Mouse (Mus musculus) limb, embryonic 11.5 days (tissue): Measurements from ENCODE around the gene Psg29. TPM values are rescaled to one million over a fixed set of nuclear protein-coding genes. Genes with fewer than 3 reads are reported as not detected.

Source experiments
- ATAC-seq: fragments of 200-750 bp; cut with Nextera tagmentation; 2 replicates; pipeline ENCODE4 v1.8.0; 2017; ENCODE audit warnings: low read depth; ENCODE audit not compliant: insufficient number of reproducible peaks, low FRiP score, low TSS enrichment
- DNase-seq: peaks from one replicate; pipeline ENCODE4 v3.0.0-alpha.2; 2015; ENCODE audit warnings: low spot score
- H3K27ac ChIP-seq: fragments of 300-500 bp; sonication (generic); replicated peaks from 2 replicates; pipeline ENCODE4 v1.5.1; 2014; ENCODE audit warnings: low read depth, mild to moderate bottlenecking, low read length
- H3K27me3 ChIP-seq: fragments of 300-500 bp; sonication (generic); 2 replicates; pipeline ENCODE4 v1.6.1; 2014; ENCODE audit warnings: mild to moderate bottlenecking, low read length, mixed read lengths; ENCODE audit not compliant: control insufficient read depth, insufficient read depth
- H3K36me3 ChIP-seq: fragments of 300-500 bp; sonication (generic); 2 replicates; pipeline ENCODE4 v1.6.1; 2014; ENCODE audit warnings: mild to moderate bottlenecking, low read length, moderate library complexity, mixed read lengths; ENCODE audit not compliant: control insufficient read depth, insufficient read depth
- H3K4me1 ChIP-seq: fragments of 300-500 bp; sonication (generic); 2 replicates; pipeline ENCODE4 v1.6.1; 2014; ENCODE audit warnings: low read length, mixed read lengths; ENCODE audit not compliant: control insufficient read depth, insufficient read depth
- H3K4me2 ChIP-seq: fragments of 300-500 bp; sonication (generic); 2 replicates; pipeline ENCODE4 v1.6.1; 2014; ENCODE audit warnings: low read depth, mild to moderate bottlenecking, moderate library complexity; ENCODE audit not compliant: severe bottlenecking
- H3K4me3 ChIP-seq: fragments of 300-500 bp; sonication (generic); 2 replicates; pipeline ENCODE4 v1.5.1; 2014; ENCODE audit warnings: low read depth, low read length
- H3K9ac ChIP-seq: fragments of 300-500 bp; sonication (generic); 2 replicates; pipeline ENCODE4 v1.6.1; 2014; ENCODE audit warnings: mild to moderate bottlenecking, low read length
- H3K9me3 ChIP-seq: fragments of 300-500 bp; sonication (generic); 2 replicates; pipeline ENCODE4 v1.6.1; 2016; ENCODE audit warnings: low read length; ENCODE audit not compliant: control insufficient read depth
- WGBS: fragments of 180-500 bp; shearing (Covaris S2); extraction: QIAGEN DNeasy Blood & Tissue Kit; methylation state at CpG from one replicate; pipeline ENCODE4 v1.1.7; 2014; 5-methylcytosine and 5-hydroxymethylcytosine counted together
- polyA plus RNA-seq: library from polyadenylated mRNA; unstranded; fragments of >200 nt; fragmentation: Nextera tagmentation; extraction: Ambion mirVana; gene quantifications from 2 replicates; pipeline ENCODE4 v1.2.1, GENCODE M21; 2014

Psg29 gene
- polyA plus RNA-seq: not detected in 2 replicates

DNA sequence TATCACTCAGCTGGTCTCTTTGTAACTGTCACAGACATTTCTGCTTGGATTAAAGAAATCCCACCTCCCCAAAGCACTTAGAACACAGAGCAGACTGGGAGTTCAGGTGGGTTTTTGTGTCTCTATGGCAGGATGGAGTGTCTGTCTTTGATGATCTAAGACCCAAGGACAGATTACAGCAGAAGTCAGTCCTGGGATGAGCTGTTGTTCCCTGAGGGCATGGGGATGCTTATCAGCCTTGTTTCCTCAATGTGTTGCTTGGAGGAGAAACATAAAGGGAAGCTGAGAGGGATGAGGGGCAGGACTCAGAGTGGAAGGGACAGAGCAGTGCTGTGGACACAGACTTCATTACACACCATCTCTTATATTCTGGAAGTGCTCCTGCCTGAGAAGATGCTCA is at the start of gene Psg29:
Psg29 (plus strand) TSS at position 301 of the 400 bp plus-strand sequence.
- Histone ChIP-seq H3K4me2 (no peak within 1 kb of the TSS), H3K36me3 (no peaks in the 10 kb centered on the region), H3K27me3 (no peaks in the 10 kb centered on the region), H3K27ac (no peak within 1 kb of the TSS), H3K9ac (no peak within 1 kb of the TSS), H3K4me3 (no peak within 1 kb of the TSS), H3K9me3 (peaks cover 10% of the 10 kb centered on the region; the same call in 1 of the 2 replicates), H3K4me1 (no peaks in the 10 kb centered on the region)
- no peak for ATAC-seq
- no peak for DNase-seq

DNA sequence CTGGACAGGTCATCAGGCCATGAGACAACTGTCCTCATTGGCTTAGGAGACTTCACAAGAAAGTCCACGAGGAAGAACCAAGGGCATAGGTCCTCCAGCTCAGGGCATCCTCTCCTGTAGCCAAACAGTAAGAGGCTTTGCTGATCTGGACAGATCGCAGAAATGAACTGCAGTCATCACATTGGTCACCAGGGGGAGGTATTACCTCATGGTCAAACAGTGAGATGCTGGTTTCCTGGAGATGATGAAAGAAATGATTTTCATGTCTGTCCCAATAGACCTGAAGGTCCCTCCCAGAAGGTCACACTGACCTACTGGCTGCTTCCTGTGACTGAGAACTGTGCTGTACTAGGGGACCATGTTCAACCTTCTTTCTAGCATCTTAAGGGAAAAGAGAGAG is 47.6 kb upstream of the Psg29 start:
- H3K36me3 ChIP-seq: no peaks in the 10 kb centered on the region
- H3K4me3 ChIP-seq: no peak overlapping the region
- WGBS: 45% methylated on average over 2 of the region's 2 CpGs
- no peak overlapping the region for H3K27ac ChIP-seq
- no peak for ATAC-seq
- peak; percentile 28 for DNase-seq
- H3K4me2 ChIP-seq: no peak overlapping the region
- H3K9me3 ChIP-seq: peaks cover 12% of the 10 kb centered on the region; the same call in 1 of the 2 replicates
- H3K4me1 ChIP-seq: no peaks in the 10 kb centered on the region
- no peaks in the 10 kb centered on the region for H3K27me3 ChIP-seq
- no peak overlapping the region for H3K9ac ChIP-seq

DNA sequence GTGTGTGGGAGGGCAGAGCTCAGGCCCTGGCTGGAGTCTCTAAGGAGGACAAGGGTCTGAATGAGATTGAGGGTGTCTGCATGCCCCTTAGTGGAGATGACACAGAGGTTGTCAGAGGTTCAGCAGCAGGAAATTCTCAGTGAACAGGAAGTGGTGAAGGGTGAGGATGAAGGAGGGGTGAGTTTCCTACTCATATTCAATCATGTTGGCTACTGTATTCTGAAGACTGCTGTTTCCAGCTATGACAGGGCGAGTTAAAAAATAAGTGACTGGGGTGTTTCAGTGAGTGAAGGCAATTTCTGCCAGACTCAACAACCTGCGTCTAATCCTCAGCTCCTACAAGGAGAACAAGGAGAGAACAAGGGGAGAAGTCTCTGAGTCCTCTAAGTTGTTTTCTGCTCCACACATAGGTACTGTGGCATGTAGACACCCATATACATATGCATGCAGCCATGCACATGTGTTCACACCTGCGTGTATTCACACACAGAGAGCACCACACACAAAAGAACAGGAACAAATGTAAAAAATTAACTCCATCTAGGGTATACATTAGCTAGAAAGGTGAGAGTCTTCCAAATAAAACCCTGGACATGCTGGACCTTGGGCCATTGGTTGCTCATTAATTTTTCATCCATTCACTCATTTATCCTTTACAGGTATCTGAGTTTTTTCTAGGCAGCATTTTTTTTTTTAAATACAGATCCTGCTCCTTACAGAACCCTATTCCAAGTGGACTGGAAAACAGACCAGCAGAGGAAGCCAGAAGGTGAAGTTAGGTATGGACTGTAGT is 46.2 kb upstream of the Psg29 start:
- Histone ChIP-seq H3K9me3 (peaks cover 15% of the 10 kb centered on the region), H3K36me3 (no peaks in the 10 kb centered on the region), H3K27ac (no peak overlapping the region), H3K4me3 (no peak overlapping the region), H3K4me1 (no peaks in the 10 kb centered on the region), H3K4me2 (no peak overlapping the region), H3K27me3 (no peaks in the 10 kb centered on the region), H3K9ac (no peak overlapping the region)
- no peak for DNase-seq
- 74% methylated on average over 3 of the region's 3 CpGs for WGBS
- no peak for ATAC-seq

DNA sequence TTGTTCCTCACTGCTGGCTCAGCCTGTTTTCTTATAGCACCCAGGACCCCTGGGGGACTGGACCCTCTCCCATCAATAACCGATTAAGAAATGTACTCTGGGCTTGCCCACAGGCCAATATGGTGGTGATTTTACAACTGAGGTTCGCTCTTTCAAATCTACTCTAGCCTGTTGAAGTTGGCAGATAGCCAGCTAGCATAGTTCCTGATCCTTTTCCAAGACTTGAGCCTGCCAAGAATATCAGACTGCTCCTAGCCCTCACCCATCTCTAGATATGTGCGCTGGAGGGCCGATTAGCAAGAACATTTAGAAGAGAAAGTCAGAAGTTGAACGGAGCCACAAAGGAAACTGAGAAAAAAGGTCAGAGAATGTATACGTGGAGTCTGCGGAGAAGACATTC is 44.3 kb upstream of the Psg29 start:
- WGBS: 82% methylated on average over 7 of the region's 7 CpGs

DNA sequence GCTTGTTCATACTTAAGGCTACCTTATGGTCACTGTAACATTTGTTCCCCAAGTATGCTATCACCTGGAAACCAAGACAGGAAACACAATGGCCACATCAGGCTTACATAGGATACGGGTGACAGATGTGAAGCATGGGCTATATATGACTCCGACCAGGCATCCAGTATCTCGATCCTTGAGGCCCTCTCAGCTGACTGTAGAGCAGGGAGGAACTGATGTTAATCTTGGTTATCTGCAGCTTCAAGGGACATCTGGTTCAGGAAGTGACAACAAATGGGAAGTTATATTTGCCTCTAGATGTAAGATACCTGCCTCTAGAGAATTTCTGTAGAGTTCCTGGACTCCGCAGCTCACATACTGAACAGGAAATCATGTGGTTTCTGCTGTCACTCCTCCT is 31.4 kb upstream of the Psg29 start:
- Histone ChIP-seq H3K9ac (no peak overlapping the region), H3K4me1 (no peaks in the 10 kb centered on the region), H3K27ac (no peak overlapping the region), H3K36me3 (no peaks in the 10 kb centered on the region), H3K9me3 (peaks cover 6% of the 10 kb centered on the region), H3K27me3 (no peaks in the 10 kb centered on the region), H3K4me3 (no peak overlapping the region), H3K4me2 (no peak overlapping the region)
- WGBS: 91% methylated on average over 4 of the region's 4 CpGs
- ATAC-seq (no peak), DNase-seq (no peak)

More for the DNA sequence above, 44.3 kb upstream of the Psg29 start:
- ATAC-seq (no peak), DNase-seq (no peak)
- no peak overlapping the region for H3K27ac ChIP-seq
- no peak overlapping the region for H3K4me2 ChIP-seq
- no peak overlapping the region for H3K4me3 ChIP-seq
- no peaks in the 10 kb centered on the region for H3K4me1 ChIP-seq
- H3K9me3 ChIP-seq: peaks cover 13% of the 10 kb centered on the region
- H3K27me3 ChIP-seq: no peaks in the 10 kb centered on the region
- no peak overlapping the region for H3K9ac ChIP-seq
- H3K36me3 ChIP-seq: no peaks in the 10 kb centered on the region

DNA sequence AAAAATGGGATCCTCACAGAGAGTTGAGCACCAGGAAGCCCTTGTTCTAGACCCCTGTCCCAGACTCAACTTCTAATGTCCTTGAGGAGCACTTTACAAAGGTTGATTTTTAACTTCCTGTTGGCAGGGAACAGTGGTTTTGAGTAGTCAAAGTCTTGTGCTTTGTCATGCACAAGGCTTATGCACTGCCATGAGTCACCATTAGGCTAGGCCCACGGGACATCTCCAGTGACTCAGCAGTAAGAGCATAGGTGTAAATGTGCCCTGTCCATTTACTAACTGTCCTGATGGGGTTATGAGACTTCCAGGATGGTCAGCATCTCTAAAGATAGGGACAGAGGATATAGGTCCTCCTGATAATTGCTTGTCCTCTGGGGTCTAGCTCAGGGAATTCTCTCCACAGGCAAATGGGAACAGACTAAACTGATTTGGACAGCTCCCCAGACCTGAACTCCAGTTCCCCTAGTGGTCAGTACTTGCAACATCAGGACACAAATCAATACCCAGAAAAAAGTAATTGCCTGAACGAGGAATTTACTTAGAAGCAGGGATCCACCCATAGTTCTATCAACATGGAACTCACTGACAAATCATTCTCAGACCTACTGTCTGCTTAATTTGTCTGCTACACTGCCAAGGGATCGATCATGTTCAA is 2.4 kb downstream of the Psg29 start:
- WGBS: 77% methylated on average over 3 of the region's 3 CpGs
- Histone ChIP-seq H3K4me3 (no peak overlapping the region), H3K27ac (no peak overlapping the region), H3K27me3 (no peaks in the 10 kb centered on the region), H3K9ac (no peak overlapping the region), H3K4me2 (no peak overlapping the region), H3K36me3 (no peaks in the 10 kb centered on the region), H3K9me3 (peaks cover 12% of the 10 kb centered on the region; the same call in 1 of the 2 replicates), H3K4me1 (no peaks in the 10 kb centered on the region)
- DNase-seq (no peak), ATAC-seq (no peak)

Other genes with a start within 250 kb of the Psg29 start
- 2.0 and 2.1 TPM in 2 replicates for gene Pnmal1, start 243.8 kb upstream of the Psg29 start, polyA plus RNA-seq
- 0.65 and 0.78 TPM in 2 replicates for gene Gm42372, start 220.4 kb upstream of the Psg29 start, polyA plus RNA-seq
- 26.4 and 33.5 TPM in 2 replicates for gene Ccdc8, start 210.8 kb upstream of the Psg29 start, polyA plus RNA-seq
- gene Ppp5c, start 175.6 kb upstream of the Psg29 start, polyA plus RNA-seq: 134 and 140 TPM in 2 replicates
- 8.9 and 9.6 TPM in 2 replicates for gene Hif3a, start 141.1 kb upstream of the Psg29 start, polyA plus RNA-seq
- 0.12 and 0.24 TPM in 2 replicates for gene Psg16, start 129.4 kb upstream of the Psg29 start, polyA plus RNA-seq
- not detected in 2 replicates for gene Ceacam3, start 53.2 kb upstream of the Psg29 start, polyA plus RNA-seq